Mouse (Mus musculus) macrophage (primary cell): ENCODE measurements around the gene Tmcc2. TPM values are rescaled to one million over a fixed set of nuclear protein-coding genes. Genes with fewer than 3 reads are reported as not detected.

Source experiments
- H3K27ac ChIP-seq: fragments of 350-480 bp; formaldehyde crosslinking; 2 replicates; pipeline ENCODE4 v1.9.0; 2021
- H3K36me3 ChIP-seq: fragments of 350-480 bp; formaldehyde crosslinking; 2 replicates; pipeline ENCODE4 v1.9.0; 2021; ENCODE audit errors: inconsistent target
- H3K4me3 ChIP-seq: fragments of 350-480 bp; formaldehyde crosslinking; 2 replicates; pipeline ENCODE4 v1.9.0; 2021; ENCODE audit errors: inconsistent target
- H3K79me2 ChIP-seq: fragments of 350-480 bp; formaldehyde crosslinking; 2 replicates; pipeline ENCODE4 v1.9.0; 2021; ENCODE audit errors: inconsistent target
- WGBS: methylation state at CpG from one replicate; pipeline ENCODE4 v1.1.7; 2026; ENCODE audit warnings: inconsistent platforms; ENCODE audit not compliant: missing documents; 5-methylcytosine and 5-hydroxymethylcytosine counted together
- polyA plus RNA-seq: library from polyadenylated mRNA; stranded (reverse); fragments of 250-400 nt; gene quantifications from 3 replicates; pipeline ENCODE4 v1.2.4, GENCODE M21; 2018; ENCODE audit warnings: inconsistent platforms

Tmcc2 gene
- polyA plus RNA-seq, 1 experiment from 2014 or later: 2.6 TPM

- Histone ChIP-seq H3K4me3 (no peak overlapping the region), H3K36me3 (peaks cover 50% of the 10 kb centered on the region), H3K79me2 (peaks cover 7% of the 10 kb centered on the region; the same call in 1 of the 2 replicates), H3K27ac (no peak overlapping the region)
- 84% methylated on average over 17 of the region's 17 CpGs for WGBS
Observed at GRCm38 (mm10) chr1:132331283-132331682, 59.8 kb downstream of the Tmcc2 start.

GRCm38 (mm10) chr1:132330397-132330796 lies 60.7 kb downstream of the Tmcc2 start:
- 96% methylated on average over 15 of the region's 15 CpGs for WGBS

GRCm38 (mm10) chr1:132329656-132330055 lies 61.4 kb downstream of the Tmcc2 start:
- 88% methylated on average over 7 of the region's 7 CpGs for WGBS
- Histone ChIP-seq H3K79me2 (peaks cover 23% of the 10 kb centered on the region; the same call in 1 of the 2 replicates), H3K27ac (no peak overlapping the region), H3K4me3 (no peak overlapping the region), H3K36me3 (peaks cover 66% of the 10 kb centered on the region)

More at GRCm38 (mm10) chr1:132330397-132330796, 60.7 kb downstream of the Tmcc2 start:
- no peak overlapping the region for H3K27ac ChIP-seq
- no peak overlapping the region for H3K4me3 ChIP-seq
- H3K79me2 ChIP-seq: peaks cover 16% of the 10 kb centered on the region; the same call in 1 of the 2 replicates
- peaks cover 58% of the 10 kb centered on the region for H3K36me3 ChIP-seq

- Histone ChIP-seq H3K4me3 (no peak overlapping the region), H3K36me3 (peaks cover 72% of the 10 kb centered on the region), H3K79me2 (peaks cover 34% of the 10 kb centered on the region), H3K27ac (no peak overlapping the region)
- WGBS: 94% methylated on average over 3 of the region's 3 CpGs
Observed at GRCm38 (mm10) chr1:132328565-132328964, 62.5 kb downstream of the Tmcc2 start.

GRCm38 (mm10) chr1:132327477-132327876 lies 63.6 kb downstream of the Tmcc2 start:
- H3K79me2 ChIP-seq: peaks cover 45% of the 10 kb centered on the region
- no peak overlapping the region for H3K4me3 ChIP-seq
- H3K27ac ChIP-seq: no peak overlapping the region
- H3K36me3 ChIP-seq: peaks cover 74% of the 10 kb centered on the region
- WGBS: 91% methylated on average over 17 of the region's 17 CpGs

- Histone ChIP-seq H3K79me2 (peaks cover 52% of the 10 kb centered on the region), H3K4me3 (no peak overlapping the region), H3K27ac (no peak overlapping the region), H3K36me3 (peaks cover 71% of the 10 kb centered on the region)
- WGBS: 89% methylated on average over 9 of the region's 9 CpGs
Observed at GRCm38 (mm10) chr1:132326777-132327176, 64.3 kb downstream of the Tmcc2 start.

GRCm38 (mm10) chr1:132322711-132323542 lies 68.2 kb downstream of the Tmcc2 start:
- H3K27ac ChIP-seq: no peak overlapping the region
- no peak overlapping the region for H3K4me3 ChIP-seq
- H3K79me2 ChIP-seq: peaks cover 90% of the 10 kb centered on the region
- WGBS: 90% methylated on average over 13 of the region's 13 CpGs
- peaks cover 62% of the 10 kb centered on the region for H3K36me3 ChIP-seq

GRCm38 (mm10) chr1:132321821-132322580 lies 69.1 kb downstream of the Tmcc2 start:
- Histone ChIP-seq H3K36me3 (peaks cover 53% of the 10 kb centered on the region), H3K79me2 (peaks cover 98% of the 10 kb centered on the region)
- 89% methylated on average over 5 of the region's 7 CpGs for WGBS

GRCm38 (mm10) chr1:132319242-132319641 lies 71.8 kb downstream of the Tmcc2 start:
- peaks cover 77% of the 10 kb centered on the region for H3K79me2 ChIP-seq
- WGBS: 11% methylated on average over 5 of the region's 5 CpGs
- H3K27ac ChIP-seq: peak overlapping the region; percentile 91
- H3K36me3 ChIP-seq: peaks cover 26% of the 10 kb centered on the region; the same call in 1 of the 2 replicates
- no peak overlapping the region for H3K4me3 ChIP-seq

More at GRCm38 (mm10) chr1:132321821-132322580, 69.1 kb downstream of the Tmcc2 start:
- no peak overlapping the region for H3K4me3 ChIP-seq
- H3K27ac ChIP-seq: no peak overlapping the region

- peak overlapping the region; percentile 56 for H3K4me3 ChIP-seq
- H3K36me3 ChIP-seq: peaks cover 20% of the 10 kb centered on the region; the same call in 1 of the 2 replicates
- peaks cover 67% of the 10 kb centered on the region for H3K79me2 ChIP-seq
- whole genome bisulfite sequencing: 4% methylated on average over 8 of the region's 8 CpGs
- H3K27ac ChIP-seq: peak overlapping the region; percentile 91
Observed at GRCm38 (mm10) chr1:132317894-132318863, 72.9 kb downstream of the Tmcc2 start.

- H3K4me3 ChIP-seq: peak overlapping the region; percentile 56
- peak overlapping the region; percentile 91 for H3K27ac ChIP-seq
- 0% methylated on average over 2 of the region's 4 CpGs for WGBS
- H3K79me2 ChIP-seq: peaks cover 59% of the 10 kb centered on the region
- peaks cover 20% of the 10 kb centered on the region; the same call in 1 of the 2 replicates for H3K36me3 ChIP-seq
Observed at GRCm38 (mm10) chr1:132317413-132317812, 73.7 kb downstream of the Tmcc2 start.

GRCm38 (mm10) chr1:132316625-132316994 lies 74.5 kb downstream of the Tmcc2 start:
- H3K36me3 ChIP-seq: peaks cover 15% of the 10 kb centered on the region; the same call in 1 of the 2 replicates
- 2% methylated on average over 7 of the region's 7 CpGs for WGBS
- peaks cover 51% of the 10 kb centered on the region for H3K79me2 ChIP-seq
- H3K4me3 ChIP-seq: peak overlapping the region; percentile 56
- H3K27ac ChIP-seq: peak overlapping the region; percentile 91

GRCm38 (mm10) chr1:132315889-132316624 lies 75.0 kb downstream of the Tmcc2 start, which contains the start of gene Nuak2:
Gene Nuak2 (plus strand): TSS chr1:132316126.
- Histone ChIP-seq H3K4me3 (peak within 1 kb of the TSS; percentile 56), H3K27ac (peak within 1 kb of the TSS; percentile 91), H3K36me3 (peaks cover 9% of the 10 kb centered on the region; the same call in 1 of the 2 replicates), H3K79me2 (peaks cover 46% of the 10 kb centered on the region)
- WGBS: 1% methylated on average over 63 of the region's 67 CpGs
